Mouse (Mus musculus) MEL (cell line): ENCODE results near the gene Sprr1a. TPM values are rescaled to one million over a fixed set of nuclear protein-coding genes. Genes with fewer than 3 reads are reported as not detected.

ENCODE experiments used
- DNase-seq: peaks from one replicate; pipeline ENCODE4 v3.0.0; 2011; ENCODE audit warnings: low read depth, low spot score
- H3K27ac ChIP-seq: 2 replicates; pipeline ENCODE4 v1.5.1; 2012; ENCODE audit warnings: low read depth, mild to moderate bottlenecking, control low read depth, low read length, moderate library complexity; ENCODE audit not compliant: control insufficient read depth
- H3K27me3 ChIP-seq, 2 experiments: fragments of 150-350 bp in 1 of 2; sonication (generic) in 1 of 2; 2 replicates each; pipeline ENCODE4 v1.6.1; 2012; ENCODE audit warnings: low read length in 2 of 2, mild to moderate bottlenecking in 2 of 2, improper control_type of control experiment in 1 of 2, moderate library complexity in 1 of 2; ENCODE audit not compliant: insufficient read depth in 2 of 2, control insufficient read depth in 1 of 2
- H3K36me3 ChIP-seq, 2 experiments: 2 replicates each; pipeline ENCODE4 v1.6.1; 2012 to 2014; ENCODE audit warnings: low read length in 2 of 2, improper control_type of control experiment in 1 of 2, inconsistent platforms in 1 of 2, mild to moderate bottlenecking in 1 of 2; ENCODE audit not compliant: insufficient read depth in 2 of 2, control insufficient read depth in 1 of 2
- H3K4me1 ChIP-seq, 2 experiments: fragments of 150-350 bp in 1 of 2; sonication (generic) in 1 of 2; 2 replicates each; pipeline ENCODE4 v1.6.1; 2012; ENCODE audit warnings: low read length in 2 of 2, improper control_type of control experiment in 1 of 2, mild to moderate bottlenecking in 1 of 2; ENCODE audit not compliant: insufficient read depth in 2 of 2, control insufficient read depth in 1 of 2
- H3K4me3 ChIP-seq, 2 experiments: fragments of 150-350 bp in 1 of 2; sonication (generic) in 1 of 2; 2 replicates each; pipeline ENCODE4 v1.5.1; 2012; ENCODE audit warnings: low read depth in 2 of 2, low read length in 2 of 2, mild to moderate bottlenecking in 2 of 2, moderate library complexity in 2 of 2, control low read depth in 1 of 2, improper control_type of control experiment in 1 of 2; ENCODE audit not compliant: control insufficient read depth in 1 of 2, insufficient read depth in 1 of 2
- H3K79me2 ChIP-seq: 2 replicates; pipeline ENCODE4 v1.6.1; 2012; ENCODE audit warnings: mild to moderate bottlenecking, low read length, moderate library complexity; ENCODE audit not compliant: control insufficient read depth, poor library complexity, insufficient read depth
- H3K9ac ChIP-seq: 2 replicates; pipeline ENCODE4 v1.6.1; 2012; ENCODE audit warnings: low read depth, mild to moderate bottlenecking, control low read depth, low read length, moderate library complexity; ENCODE audit not compliant: control insufficient read depth, poor library complexity, severe bottlenecking
- H3K9me3 ChIP-seq: fragments of 150-350 bp; sonication (generic); replicated peaks from 2 replicates; pipeline ENCODE4 v1.6.1; 2012; ENCODE audit warnings: mild to moderate bottlenecking, low read length, improper control_type of control experiment, moderate library complexity; ENCODE audit not compliant: insufficient read depth
- CHD1 ChIP-seq: IDR thresholded peaks from 2 replicates; pipeline ENCODE4 v1.6.1; 2012; ENCODE audit warnings: low read depth, mild to moderate bottlenecking, inconsistent platforms, low read length, improper control_type of control experiment
- CHD2 ChIP-seq: IDR thresholded peaks from 2 replicates; pipeline ENCODE4 v1.6.1; 2011; ENCODE audit warnings: low read length, improper control_type of control experiment
- CTCF ChIP-seq, 3 experiments: IDR thresholded peaks in 2 of 3; conservative IDR thresholded peaks in 1 of 3; 2 replicates each; pipeline ENCODE4 v1.5.1; 2011 to 2012; ENCODE audit warnings: low read length in 3 of 3, low read depth in 2 of 3, mild to moderate bottlenecking in 2 of 3, improper control_type of control experiment in 1 of 3, inconsistent platforms in 1 of 3, mixed read lengths in 1 of 3, moderate library complexity in 1 of 3; ENCODE audit not compliant: control insufficient read depth in 1 of 3, insufficient read depth in 1 of 3, poor library complexity in 1 of 3, severe bottlenecking in 1 of 3
- ELF1 ChIP-seq: IDR thresholded peaks from 2 replicates; pipeline ENCODE4 v1.6.1; 2014; ENCODE audit warnings: low read depth, mild to moderate bottlenecking, inconsistent platforms, low read length, improper control_type of control experiment, moderate library complexity
- EP300 ChIP-seq, 2 experiments: IDR thresholded peaks; 2 replicates each; pipeline ENCODE4 v1.6.1; 2011; ENCODE audit warnings: improper control_type of control experiment in 2 of 2, low read length in 2 of 2, low read depth in 1 of 2, mild to moderate bottlenecking in 1 of 2
- ETS1 ChIP-seq: IDR thresholded peaks from 2 replicates; pipeline ENCODE4 v1.6.1; 2012; ENCODE audit warnings: low read depth, mild to moderate bottlenecking, inconsistent platforms, low read length, improper control_type of control experiment, moderate library complexity
- GABPA ChIP-seq: IDR thresholded peaks from 2 replicates; pipeline ENCODE4 v1.6.1; 2012; ENCODE audit warnings: low read depth, mild to moderate bottlenecking, inconsistent platforms, low read length, improper control_type of control experiment, moderate library complexity
- GATA1 ChIP-seq: IDR thresholded peaks from 2 replicates; pipeline ENCODE4 v1.6.1; 2011; ENCODE audit warnings: low read depth, low read length, improper control_type of control experiment
- MXI1 ChIP-seq: IDR thresholded peaks from 2 replicates; pipeline ENCODE4 v1.6.1; 2011; ENCODE audit warnings: mild to moderate bottlenecking, low read depth, low read length, improper control_type of control experiment
- MYB ChIP-seq: IDR thresholded peaks from 2 replicates; pipeline ENCODE4 v1.6.1; 2011; ENCODE audit warnings: mild to moderate bottlenecking, low read depth, low read length, improper control_type of control experiment
- NELFE ChIP-seq: IDR thresholded peaks from 2 replicates; pipeline ENCODE4 v1.6.1; 2011; ENCODE audit warnings: low read depth, low read length, improper control_type of control experiment
- NRF1 ChIP-seq: IDR thresholded peaks from 2 replicates; pipeline ENCODE4 v1.6.1; 2014; ENCODE audit warnings: low read depth, mild to moderate bottlenecking, inconsistent platforms, low read length, improper control_type of control experiment, moderate library complexity; ENCODE audit not compliant: poor library complexity, insufficient read depth, severe bottlenecking
- POLR2AphosphoS2 ChIP-seq: IDR thresholded peaks from 2 replicates; pipeline ENCODE4 v1.6.1; 2011; ENCODE audit warnings: low read length, improper control_type of control experiment
- RAD21 ChIP-seq: IDR thresholded peaks from 2 replicates; pipeline ENCODE4 v1.6.1; 2011; ENCODE audit warnings: mild to moderate bottlenecking, low read depth, low read length, improper control_type of control experiment
- SIN3A ChIP-seq: IDR thresholded peaks from 2 replicates; pipeline ENCODE4 v1.6.1; 2012; ENCODE audit warnings: low read length, improper control_type of control experiment, inconsistent platforms
- SMC3 ChIP-seq: IDR thresholded peaks from 2 replicates; pipeline ENCODE4 v1.6.1; 2011; ENCODE audit warnings: low read depth, low read length, improper control_type of control experiment
- TAL1 ChIP-seq: IDR thresholded peaks from 2 replicates; pipeline ENCODE4 v1.6.1; 2012; ENCODE audit warnings: mild to moderate bottlenecking, inconsistent platforms, low read length, moderate library complexity, mixed read lengths
- TBP ChIP-seq: IDR thresholded peaks from 2 replicates; pipeline ENCODE4 v1.8.0; 2011; ENCODE audit warnings: low read depth, low read length, improper control_type of control experiment
- USF2 ChIP-seq, 2 experiments: IDR thresholded peaks; 2 replicates each; pipeline ENCODE4 v1.6.1; 2011 to 2012; ENCODE audit warnings: improper control_type of control experiment in 2 of 2, low read length in 2 of 2, borderline replicate concordance in 1 of 2, inconsistent platforms in 1 of 2, low read depth in 1 of 2, mild to moderate bottlenecking in 1 of 2; ENCODE audit not compliant: insufficient read depth in 1 of 2
- ZMIZ1 ChIP-seq: IDR thresholded peaks from 2 replicates; pipeline ENCODE4 v1.6.1; 2012; ENCODE audit warnings: low read depth, mild to moderate bottlenecking, inconsistent platforms, low read length, improper control_type of control experiment, moderate library complexity
- polyA plus RNA-seq, 2 experiments: library from polyadenylated mRNA; stranded (reverse) in 1 of 2; unstranded in 1 of 2; fragments of >175 nt in 1 of 2; fragments of >200 nt in 1 of 2; gene quantifications; 2 replicates each; pipeline versions ENCODE4 v1.2.1 to v1.2.4; 2012; ENCODE audit warnings: low replicate concordance in 2 of 2, low read depth in 1 of 2; ENCODE audit not compliant: insufficient read length in 2 of 2, insufficient read depth in 1 of 2, missing spikeins in 1 of 2
- total RNA-seq: library from RNA; depleted of rRNA; stranded (reverse); fragments of 300-350 nt; gene quantifications from 2 replicates; pipeline ENCODE4 v1.2.3, GENCODE M21; 2012

Sprr1a gene
- total and polyA plus RNA-seq, 3 experiments: not detected

- H3K36me3 ChIP-seq: no peaks in the 10 kb centered on the region
- no peak overlapping the region for H3K9ac ChIP-seq
- no peak for TF ChIP-seq ELF1
- TF ChIP-seq GATA1: no peak
- TF ChIP-seq USF2 (IDR thresholded peaks at IDR 0.05; ENCODE audit: borderline replicate concordance in 1 of 2, insufficient read depth in 1 of 2, low read depth in 1 of 2, low read length in 2 of 2): no peak
- TF ChIP-seq CTCF (IDR thresholded peaks at IDR 0.05 in 2 of 3, conservative IDR thresholded peaks at IDR 0.05 in 1 of 3; ENCODE audit: control insufficient read depth in 1 of 3, insufficient read depth in 1 of 3, low read depth in 2 of 3, low read length in 3 of 3, poor library complexity in 1 of 3, severe bottlenecking in 1 of 3): peak in 1 of 3 experiments; percentile 2; a peak in 1 of 6 replicates
- TF ChIP-seq RAD21: no peak
- no peak for DNase-seq
- no peaks in the 10 kb centered on the region for H3K79me2 ChIP-seq
- no peaks in the 10 kb centered on the region for H3K9me3 ChIP-seq
- no peaks in the 10 kb centered on the region for H3K27me3 ChIP-seq
- no peak overlapping the region for H3K27ac ChIP-seq
- H3K4me1 ChIP-seq: no peaks in the 10 kb centered on the region
- no peak overlapping the region for H3K4me3 ChIP-seq
These were observed 26.6 kb upstream of the Sprr1a start for GRCm38 (mm10) chr3:92512325-92512724.

DNA sequence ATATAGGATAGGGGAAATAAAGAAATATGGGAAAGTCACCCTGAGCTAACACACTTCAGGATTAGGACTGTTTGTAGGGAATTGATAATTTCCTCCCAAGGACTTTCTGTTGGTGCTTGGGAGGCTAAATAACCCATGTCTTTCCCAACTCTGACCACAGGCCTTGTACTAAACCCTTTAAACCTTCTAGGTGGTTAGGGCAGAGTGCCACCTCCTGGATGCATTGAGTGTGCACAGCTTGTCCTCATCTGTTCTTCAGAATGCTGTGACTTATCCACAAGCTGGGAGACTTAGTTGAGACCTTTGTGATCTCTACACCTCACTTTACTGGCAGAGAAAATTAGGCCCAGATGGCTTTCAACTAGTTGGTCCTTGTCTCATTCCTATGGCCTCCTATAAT, 25.1 kb upstream of the Sprr1a start:
- H3K9ac ChIP-seq: no peak overlapping the region
- no peak for TF ChIP-seq TBP
- TF ChIP-seq NELFE: no peak
- no peak for TF ChIP-seq SMC3
- no peak for TF ChIP-seq CTCF (IDR thresholded peaks at IDR 0.05 in 2 of 3, conservative IDR thresholded peaks at IDR 0.05 in 1 of 3; ENCODE audit: control insufficient read depth in 1 of 3, insufficient read depth in 1 of 3, low read depth in 2 of 3, low read length in 3 of 3, poor library complexity in 1 of 3, severe bottlenecking in 1 of 3)
- no peak for TF ChIP-seq POLR2AphosphoS2
- no peak for TF ChIP-seq RAD21
- no peak for TF ChIP-seq GABPA
- no peak for TF ChIP-seq SIN3A
- no peaks in the 10 kb centered on the region for H3K9me3 ChIP-seq
- H3K4me3 ChIP-seq: no peak overlapping the region
- H3K79me2 ChIP-seq: no peaks in the 10 kb centered on the region
- no peaks in the 10 kb centered on the region for H3K36me3 ChIP-seq
- no peaks in the 10 kb centered on the region for H3K4me1 ChIP-seq
- H3K27me3 ChIP-seq: no peaks in the 10 kb centered on the region
- no peak overlapping the region for H3K27ac ChIP-seq
- DNase-seq: no peak

DNA sequence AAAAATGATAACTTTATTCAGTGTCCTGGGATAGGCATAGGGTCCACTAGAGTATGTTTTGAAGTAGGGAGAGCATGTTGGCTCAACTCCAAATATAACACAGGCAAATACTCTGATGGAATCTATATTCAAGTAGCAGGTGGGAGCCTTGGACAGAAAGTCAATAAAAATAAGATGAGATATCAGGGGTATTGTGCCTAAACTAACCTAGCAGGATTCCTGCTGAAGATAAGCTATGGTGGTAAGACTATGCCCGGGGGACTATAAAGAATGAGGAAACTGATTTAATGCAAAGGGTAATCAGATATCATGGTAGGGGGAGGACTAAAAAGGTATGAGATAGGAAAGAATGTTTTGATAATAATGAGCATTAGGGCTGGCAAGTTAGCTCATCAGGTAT, 22.5 kb upstream of the Sprr1a start:
- H3K36me3 ChIP-seq: no peaks in the 10 kb centered on the region
- no peak overlapping the region for H3K27ac ChIP-seq
- no peak for DNase-seq
- no peaks in the 10 kb centered on the region for H3K27me3 ChIP-seq
- TF ChIP-seq NRF1 (no peak), ELF1 (no peak), USF2 (IDR thresholded peaks at IDR 0.05; ENCODE audit: borderline replicate concordance in 1 of 2, insufficient read depth in 1 of 2, low read depth in 1 of 2, low read length in 2 of 2) (no peak), TAL1 (no peak), MYB (no peak), CHD2 (no peak), EP300 (IDR thresholded peaks at IDR 0.05; ENCODE audit: low read depth in 1 of 2, low read length in 2 of 2) (no peak), ZMIZ1 (no peak), CHD1 (no peak), CTCF (IDR thresholded peaks at IDR 0.05 in 2 of 3, conservative IDR thresholded peaks at IDR 0.05 in 1 of 3; ENCODE audit: control insufficient read depth in 1 of 3, insufficient read depth in 1 of 3, low read depth in 2 of 3, low read length in 3 of 3, poor library complexity in 1 of 3, severe bottlenecking in 1 of 3) (no peak), ETS1 (no peak), MXI1 (no peak)
- H3K4me3 ChIP-seq: no peak overlapping the region
- H3K79me2 ChIP-seq: no peaks in the 10 kb centered on the region
- no peaks in the 10 kb centered on the region for H3K9me3 ChIP-seq
- H3K9ac ChIP-seq: no peak overlapping the region
- H3K4me1 ChIP-seq: no peaks in the 10 kb centered on the region
